Mouse (Mus musculus) G1E (cell line): Measurements from ENCODE around the gene Olfr96.

ENCODE experiments used
- CTCF ChIP-seq: IDR thresholded peaks from 2 replicates; pipeline ENCODE4 v1.5.1; 2012; ENCODE audit warnings: low read depth, low read length, inconsistent platforms, mixed read lengths
- GATA1 ChIP-seq: IDR thresholded peaks from 2 replicates; pipeline ENCODE4 v1.6.1; 2012; ENCODE audit warnings: borderline replicate concordance, low read length, inconsistent platforms, mixed read lengths
- GATA2 ChIP-seq: IDR thresholded peaks from 2 replicates; pipeline ENCODE4 v1.6.1; 2012; ENCODE audit warnings: low read depth, low read length, inconsistent platforms, borderline replicate concordance
- POLR2AphosphoS5 ChIP-seq: IDR thresholded peaks from 2 replicates; pipeline ENCODE4 v1.6.1; 2012; ENCODE audit warnings: low read depth, low read length, inconsistent platforms; ENCODE audit not compliant: insufficient replicate concordance
- TAL1 ChIP-seq: conservative IDR thresholded peaks from 2 replicates; pipeline ENCODE4 v1.6.1; 2012; ENCODE audit warnings: low read depth, low read length, inconsistent platforms, mixed read lengths

DNA sequence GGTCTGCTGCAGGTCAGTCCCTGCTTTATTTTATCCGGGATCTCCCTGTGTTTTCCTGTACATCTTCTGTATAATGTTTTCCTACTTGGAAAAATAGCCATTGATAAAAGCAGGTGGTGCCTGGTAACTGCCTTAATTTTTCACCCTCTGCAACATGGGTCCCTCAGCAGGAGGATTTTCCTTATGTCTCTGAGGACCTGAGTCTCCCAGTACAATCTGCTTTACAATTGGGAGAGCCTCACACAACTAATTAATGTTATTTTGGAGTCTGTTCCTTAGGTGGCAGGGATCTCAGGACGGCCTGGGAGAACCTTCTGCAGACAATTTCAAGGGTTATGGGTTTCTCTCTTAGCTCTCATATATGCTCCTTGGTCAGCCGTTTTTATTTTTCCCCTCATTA lies 6.9 kb upstream of the Olfr96 start, which contains the start of gene Olfr95:
- no peak for TF ChIP-seq CTCF
- no peak for TF ChIP-seq GATA1
- no peak for TF ChIP-seq TAL1
- no peak for TF ChIP-seq POLR2AphosphoS5
- no peak for TF ChIP-seq GATA2
